Mouse (Mus musculus): ENCODE results near the gene Agtr1a.

- TF ChIP-seq EP300 (IDR thresholded peaks at IDR 0.05; ENCODE audit: insufficient read depth, low read depth, low read length) (no peak), POLR2A (IDR thresholded peaks at IDR 0.05; ENCODE audit: insufficient read depth, low read length) (no peak), CTCF (IDR thresholded peaks at IDR 0.05; ENCODE audit: low read depth, low read length) (no peak)
These were observed 1.6 kb upstream of the Agtr1a start for GRCm38 (mm10) chr13:30334667-30335066.

Measured in ES-Bruce4 (cell line).